Mouse (Mus musculus) CD4-positive, CD25-positive, alpha-beta regulatory T cell (primary cell): ENCODE measurements around the gene Catsperg1. TPM values are rescaled to one million over a fixed set of nuclear protein-coding genes. Genes with fewer than 3 reads are reported as not detected.

Source experiments
- polyA plus RNA-seq: library from polyadenylated mRNA; unstranded; fragments of 100-300 nt; shearing (Covaris generic); gene quantifications from one replicate; pipeline ENCODE4 v1.2.1, GENCODE M21; 2017

The Catsperg1 gene
- polyA plus RNA-seq = 1.5 TPM

GRCm38 (mm10) chr7:29213675-29214082 is at the start of gene Catsperg1:
Gene Catsperg1, minus strand, starts transcription at chr7:29214035.

GRCm38 (mm10) chr7:29248261-29248841 is 34.5 kb upstream of the Catsperg1 start, which contains the start of gene 2200002D01Rik:
Gene 2200002D01Rik, minus strand, starts transcription at chr7:29248466.

GRCm38 (mm10) chr7:29238019-29238967 is 24.5 kb upstream of the Catsperg1 start, which contains the start of gene Yif1b:
Gene Yif1b, plus strand, starts transcription at chr7:29238329.

GRCm38 (mm10) chr7:29232247-29233013 is 18.6 kb upstream of the Catsperg1 start, which contains the start of gene Kcnk6:
Gene Kcnk6, minus strand, starts transcription at chr7:29232515.

GRCm38 (mm10) chr7:29180077-29180853 is 33.6 kb downstream of the Catsperg1 start, which contains the start of gene Psmd8:
Gene Psmd8, minus strand, starts transcription at chr7:29180701.

GRCm38 (mm10) chr7:29170066-29170754 is 43.6 kb downstream of the Catsperg1 start, which contains the start of the genes Ggn and Spred3:
Gene Ggn, plus strand, starts transcription at chr7:29170210.
Gene Spred3, minus strand, starts transcription at chr7:29170411.

GRCm38 (mm10) chr7:29155838-29156782 is 57.7 kb downstream of the Catsperg1 start, which contains the start of gene Fam98c:
Gene Fam98c, minus strand, starts transcription at chr7:29156234.

GRCm38 (mm10) chr7:29134693-29135386 is 79.0 kb downstream of the Catsperg1 start, which contains the start of gene Rasgrp4:
Gene Rasgrp4, plus strand, starts transcription at chr7:29134851.

Other genes with a start within 250 kb of the Catsperg1 start
- gene Eif3k, start 232.2 kb downstream of the Catsperg1 start, polyA plus RNA-seq = 330 TPM
- 167 TPM for gene Map4k1, start 232.0 kb downstream of the Catsperg1 start, polyA plus RNA-seq
- gene Ryr1, start 88.9 kb downstream of the Catsperg1 start, polyA plus RNA-seq = 0.02 TPM
- gene Rasgrp4, start 79.2 kb downstream of the Catsperg1 start, polyA plus RNA-seq = 2.0 TPM
- gene Fam98c, start 57.8 kb downstream of the Catsperg1 start, polyA plus RNA-seq = 76.0 TPM
- 0.23 TPM for gene Ggn, start 43.8 kb downstream of the Catsperg1 start, polyA plus RNA-seq
- 0.16 TPM for gene Spred3, start 43.6 kb downstream of the Catsperg1 start, polyA plus RNA-seq
- 243 TPM for gene Psmd8, start 33.3 kb downstream of the Catsperg1 start, polyA plus RNA-seq
- 2.5 TPM for gene Kcnk6, start 18.5 kb upstream of the Catsperg1 start, polyA plus RNA-seq
- gene Yif1b, start 24.3 kb upstream of the Catsperg1 start, polyA plus RNA-seq = 64.9 TPM
- 2.6 TPM for gene 2200002D01Rik, start 34.4 kb upstream of the Catsperg1 start, polyA plus RNA-seq
- 205 TPM for gene Spint2, start 67.9 kb upstream of the Catsperg1 start, polyA plus RNA-seq
- not detected for gene Ppp1r14a, start 75.3 kb upstream of the Catsperg1 start, polyA plus RNA-seq
- gene Dpf1, start 89.9 kb upstream of the Catsperg1 start, polyA plus RNA-seq = not detected